Mouse (Mus musculus) embryo, embryonic 10.5 days (tissue): Measurements from ENCODE around the gene Slc1a5.

Source experiments
- DNase-seq: peaks from one replicate; pipeline ENCODE4 v3.0.0-alpha.2; 2015; ENCODE audit warnings: low spot score

The Slc1a5 gene

DNA sequence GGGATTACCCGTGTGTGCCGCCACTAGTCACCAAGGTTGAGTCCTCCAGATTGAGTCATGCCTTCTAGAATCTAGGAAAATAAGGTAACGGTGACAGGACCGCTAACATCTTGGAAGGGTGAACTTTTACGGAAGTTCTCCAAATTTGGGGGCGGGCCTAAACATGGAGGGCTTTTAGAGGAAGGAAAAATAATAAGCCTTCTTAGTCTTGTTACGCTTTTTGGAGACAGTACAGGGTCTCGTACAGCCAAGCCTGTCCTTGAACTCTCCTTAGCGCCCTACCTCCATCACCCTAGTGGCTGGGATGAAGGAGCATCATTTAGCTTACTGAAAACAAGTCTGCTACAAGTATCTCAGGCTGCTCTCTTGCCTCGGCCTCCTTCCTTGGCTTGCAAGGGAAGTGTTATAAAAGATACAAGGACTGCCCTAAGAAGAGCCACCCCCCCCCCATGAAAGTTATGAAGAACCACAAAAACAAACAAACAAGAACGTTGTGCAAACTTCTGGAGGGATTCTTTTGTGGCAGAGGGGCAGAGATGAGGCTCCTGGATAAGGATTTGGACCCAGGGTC, 1.5 kb downstream of the Slc1a5 start:
- peak; percentile 26 for DNase-seq

DNA sequence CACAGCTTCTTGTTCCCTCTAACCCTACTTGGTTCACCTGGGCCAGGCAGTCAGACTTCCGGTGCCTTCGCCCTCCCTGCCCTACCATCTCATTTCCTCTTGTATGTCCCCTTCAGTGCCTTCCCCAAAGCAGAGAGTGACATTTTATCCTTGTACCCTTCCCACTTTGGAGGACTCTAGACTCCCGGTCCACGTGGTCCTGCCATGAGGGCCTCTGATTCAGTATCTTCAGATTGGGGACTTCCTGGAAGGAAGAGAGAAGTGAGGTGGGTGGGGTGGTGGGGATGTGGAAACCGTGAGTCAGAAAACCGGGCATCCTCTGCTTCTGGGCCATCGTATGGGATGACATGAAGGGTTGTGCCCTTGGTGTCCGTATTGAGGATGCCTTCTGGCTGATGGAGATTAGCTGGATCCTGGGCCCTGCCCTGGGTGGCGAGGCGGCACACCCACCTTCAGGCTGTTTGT, 2.1 kb downstream of the Slc1a5 start:
- DNase-seq = peak; percentile 31

DNA sequence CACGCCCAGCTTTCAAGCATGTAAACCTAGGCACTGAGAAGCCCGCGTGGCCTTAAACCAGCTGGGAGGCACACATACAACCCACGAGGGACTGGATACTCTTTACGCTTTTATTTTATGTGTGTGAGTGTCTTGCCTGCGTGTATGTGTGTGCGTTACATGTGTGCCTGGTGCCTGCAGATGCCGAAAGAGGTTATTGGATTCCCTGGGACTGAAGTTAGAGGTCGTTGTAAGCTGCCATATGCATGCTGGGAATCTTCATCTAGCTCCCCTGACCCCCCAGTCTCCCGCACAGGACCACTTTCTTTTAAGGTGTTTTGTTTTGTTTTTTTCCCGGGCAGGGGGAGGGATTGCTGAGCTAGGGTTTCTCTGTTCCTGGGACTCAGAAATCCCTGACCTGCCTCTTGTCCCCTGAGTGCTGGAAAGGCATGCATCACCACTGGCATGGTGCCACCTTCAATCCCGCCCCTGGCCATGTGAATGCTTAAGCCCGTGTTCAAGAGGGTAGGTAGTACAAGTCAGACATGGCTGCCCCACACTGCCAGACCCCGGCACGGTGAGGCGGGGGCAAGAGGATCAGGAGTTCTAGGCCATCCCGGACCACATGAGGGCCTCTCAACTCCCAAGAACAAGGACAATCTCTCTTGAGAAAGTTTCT, 2.7 kb downstream of the Slc1a5 start:
- no peak for DNase-seq

DNA sequence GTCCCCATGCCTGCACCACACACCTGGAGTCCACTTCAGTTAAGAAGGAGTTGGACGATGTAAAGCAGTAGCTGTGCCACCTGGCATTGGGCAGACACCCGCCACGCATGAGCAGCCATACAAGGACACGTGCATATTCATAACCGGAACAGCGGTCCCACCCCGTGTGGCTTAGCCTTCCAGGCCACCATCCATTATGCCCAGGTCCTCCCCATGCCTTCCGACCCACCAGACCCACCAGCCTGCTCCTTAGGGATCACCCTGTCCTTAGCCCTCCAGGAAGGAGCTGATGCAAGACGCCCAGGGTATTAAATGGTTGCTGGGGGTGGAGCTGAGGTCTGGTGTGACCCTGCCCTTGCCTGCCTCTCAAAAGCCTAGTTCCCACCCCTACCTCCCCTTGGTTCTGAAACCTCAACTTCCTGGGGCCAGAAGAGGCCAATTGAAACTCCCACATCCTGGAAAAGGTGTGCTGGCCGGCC, 3.4 kb downstream of the Slc1a5 start:
- no peak for DNase-seq

DNA sequence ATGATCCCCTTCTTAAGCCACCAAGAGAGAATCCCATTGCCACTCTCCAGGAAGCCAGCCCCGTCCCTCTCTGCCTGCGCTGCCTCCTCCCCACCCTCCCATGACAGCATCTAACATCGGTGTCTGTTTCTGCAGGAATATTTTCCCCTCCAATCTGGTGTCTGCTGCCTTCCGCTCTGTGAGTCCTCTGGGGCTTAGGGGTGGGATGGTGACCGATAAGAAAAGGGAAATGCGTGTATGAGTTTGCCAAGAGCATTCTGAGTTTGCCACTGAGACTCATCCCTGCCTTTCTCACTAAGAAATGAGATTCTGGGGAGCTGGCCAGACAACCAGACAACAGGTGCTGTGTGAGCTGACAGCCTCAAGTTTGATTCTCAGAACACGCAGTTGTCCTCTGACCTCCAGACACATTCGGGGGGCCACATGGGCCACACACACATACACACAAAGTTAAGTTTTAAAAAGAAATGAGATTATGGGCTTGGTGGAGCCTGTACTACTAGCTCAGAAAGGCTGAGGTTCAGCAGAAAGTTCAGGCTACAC, 4.5 kb downstream of the Slc1a5 start:
- DNase-seq = no peak

DNA sequence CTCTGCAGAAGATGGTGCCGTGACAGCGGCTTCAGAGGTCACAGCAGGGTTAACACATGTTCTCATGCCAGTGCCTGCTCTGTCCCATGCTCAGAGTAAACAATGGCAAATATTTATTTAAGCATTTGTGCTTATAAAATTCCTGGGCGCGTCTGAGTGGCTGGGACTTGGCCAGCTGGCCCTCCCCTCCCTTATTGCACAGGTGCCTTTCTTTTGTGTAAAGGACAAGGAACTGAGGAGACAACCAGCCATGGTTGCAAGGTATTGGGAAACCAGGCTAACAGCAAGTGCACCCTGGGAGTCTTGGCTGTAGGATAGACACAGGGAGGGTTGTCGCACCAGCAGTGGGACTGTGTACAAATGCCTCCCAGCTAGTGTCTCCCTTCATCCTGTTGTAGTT, 11.2 kb downstream of the Slc1a5 start:
- no peak for DNase-seq

DNA sequence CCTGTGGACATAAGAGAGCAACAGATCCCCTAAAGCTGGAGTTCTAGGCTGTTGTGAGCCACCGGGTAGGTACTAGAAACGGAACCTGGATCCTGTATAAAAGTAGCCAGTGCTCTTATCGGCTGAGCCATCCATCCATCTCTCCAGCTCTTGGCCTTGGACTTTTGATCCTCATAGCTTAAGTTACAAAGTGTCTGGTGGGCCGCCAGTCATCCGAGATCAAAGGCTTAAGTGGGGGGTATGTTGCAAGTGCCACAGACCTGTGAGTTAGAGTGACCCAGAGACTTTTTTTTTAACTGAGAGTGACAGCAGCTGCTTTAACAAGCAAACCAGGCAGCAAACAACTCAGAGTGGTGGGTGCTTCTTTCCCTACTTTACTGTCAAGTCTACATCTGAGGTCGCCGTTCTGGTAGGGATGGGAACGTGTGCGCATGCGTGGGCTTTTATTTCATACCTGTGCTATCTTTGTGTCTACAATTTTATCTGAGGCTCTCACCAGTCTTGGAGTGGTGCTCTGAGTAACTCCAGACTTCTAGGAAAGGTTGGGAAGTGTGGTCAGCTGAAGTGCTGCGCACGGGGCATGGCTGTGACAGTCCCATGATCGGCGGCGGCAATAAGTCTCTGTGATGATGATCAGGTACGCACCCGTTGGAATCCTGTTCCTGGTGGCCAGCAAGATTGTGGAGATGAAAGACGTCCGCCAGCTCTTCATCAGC, 12.0 kb downstream of the Slc1a5 start:
- DNase-seq = no peak

DNA sequence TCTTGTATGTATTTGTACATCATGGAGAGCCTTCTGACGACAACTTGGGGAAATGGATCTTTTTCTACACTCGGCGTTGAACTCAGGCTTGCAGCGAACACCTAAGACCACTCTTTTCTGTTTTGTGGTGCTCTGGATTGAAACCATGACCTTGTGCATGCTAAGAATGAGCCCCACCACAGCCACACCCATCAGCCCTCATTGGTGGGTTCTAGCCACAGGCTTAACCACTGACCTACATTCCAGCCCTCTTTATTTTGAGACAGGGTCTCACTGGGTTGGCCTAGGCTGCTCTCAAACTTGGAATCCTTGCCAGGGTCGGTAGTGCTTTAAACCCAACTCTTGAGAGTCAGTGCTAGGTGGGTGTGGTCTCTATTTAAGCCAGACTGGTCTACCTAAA, 13.7 kb downstream of the Slc1a5 start:
- DNase-seq = no peak

DNA sequence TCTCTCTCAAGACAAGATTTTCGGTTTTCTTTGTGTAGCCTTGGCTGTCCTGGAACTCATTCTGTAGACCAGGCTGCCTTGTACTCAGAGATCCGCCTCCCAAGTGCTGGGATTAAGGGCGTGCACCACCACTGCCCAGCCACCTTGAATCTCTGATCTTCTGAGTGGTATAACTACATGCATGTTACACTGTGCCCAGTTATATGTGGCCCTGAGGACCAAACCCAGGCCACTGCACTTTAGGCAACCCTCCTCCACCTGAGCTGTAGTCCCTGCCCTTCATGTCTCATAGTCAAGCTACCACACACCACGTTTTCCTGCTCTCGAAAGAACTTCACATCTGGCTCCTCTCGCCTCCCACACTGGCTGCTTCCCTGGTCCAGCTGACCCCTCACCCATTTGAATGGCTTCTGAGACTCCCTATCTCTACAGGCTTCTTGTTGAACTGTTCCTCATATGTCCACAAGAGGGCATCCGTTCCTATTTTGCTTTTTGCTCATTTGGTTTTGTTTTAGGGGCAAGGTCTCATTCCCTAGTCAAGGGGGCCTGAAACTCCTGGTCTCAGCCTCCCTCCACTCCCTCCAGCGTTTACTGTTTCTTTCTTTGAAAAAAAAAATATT, 23.4 kb downstream of the Slc1a5 start:
- peak; percentile 83 for DNase-seq

DNA sequence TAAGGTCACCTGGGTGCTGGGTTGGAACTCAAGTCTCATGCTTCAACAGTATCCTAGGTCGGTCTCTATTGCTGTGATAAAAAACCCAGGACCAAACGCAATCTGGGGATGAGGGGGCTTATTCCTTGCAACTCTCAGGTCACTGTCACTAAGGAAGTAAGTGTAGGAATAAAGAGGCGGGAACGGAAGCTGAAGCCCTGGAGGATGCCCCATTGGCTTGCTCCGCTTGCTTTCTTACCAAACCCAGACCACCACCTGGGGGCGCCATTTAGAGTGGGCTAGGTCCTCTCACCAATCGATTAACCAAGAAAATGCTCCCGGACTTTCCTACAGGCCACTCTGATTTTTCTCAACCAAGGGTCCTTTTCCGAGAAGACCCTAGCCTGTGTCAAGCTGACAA, 26.8 kb downstream of the Slc1a5 start:
- DNase-seq = no peak

DNA sequence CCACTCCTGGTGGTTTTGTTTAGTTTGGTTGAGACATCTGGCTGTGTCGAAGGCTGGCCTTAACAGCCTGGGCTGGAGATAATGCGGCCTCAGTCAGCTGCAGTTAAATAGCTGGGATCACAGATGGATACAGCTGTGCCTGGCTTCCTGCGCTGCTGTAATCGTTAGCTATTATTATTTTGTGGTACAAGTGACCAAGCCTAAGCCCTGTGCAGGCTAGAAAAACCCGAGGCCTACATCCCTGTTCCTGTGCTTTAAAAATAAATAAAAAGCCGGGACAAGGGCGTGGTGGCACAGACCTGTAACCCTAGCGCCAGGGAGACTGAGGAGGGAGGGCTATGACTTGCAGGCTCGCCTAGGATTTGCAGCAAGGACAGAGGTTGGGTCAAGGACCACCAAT, 27.5 kb downstream of the Slc1a5 start:
- no peak for DNase-seq

DNA sequence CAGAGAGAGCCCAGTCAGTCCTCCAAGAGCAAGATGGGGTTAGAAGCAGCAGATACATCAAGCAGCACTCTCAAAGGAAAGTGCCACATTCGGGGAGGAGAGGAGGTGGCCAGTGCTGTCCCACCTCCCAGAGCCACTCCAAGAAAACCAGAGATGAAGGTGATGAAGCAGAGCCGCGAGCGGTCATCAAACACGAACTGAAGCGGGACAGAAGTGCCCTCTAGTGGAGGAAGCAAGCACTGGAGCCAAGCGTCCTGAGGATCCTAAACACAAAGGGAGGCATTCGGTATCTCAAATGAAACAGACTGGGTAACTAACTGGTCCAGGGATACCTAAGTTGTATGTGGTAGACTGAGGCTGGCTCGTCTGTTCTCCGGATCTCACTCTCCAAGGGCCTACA, 28.6 kb downstream of the Slc1a5 start:
- DNase-seq = peak; percentile 89

DNA sequence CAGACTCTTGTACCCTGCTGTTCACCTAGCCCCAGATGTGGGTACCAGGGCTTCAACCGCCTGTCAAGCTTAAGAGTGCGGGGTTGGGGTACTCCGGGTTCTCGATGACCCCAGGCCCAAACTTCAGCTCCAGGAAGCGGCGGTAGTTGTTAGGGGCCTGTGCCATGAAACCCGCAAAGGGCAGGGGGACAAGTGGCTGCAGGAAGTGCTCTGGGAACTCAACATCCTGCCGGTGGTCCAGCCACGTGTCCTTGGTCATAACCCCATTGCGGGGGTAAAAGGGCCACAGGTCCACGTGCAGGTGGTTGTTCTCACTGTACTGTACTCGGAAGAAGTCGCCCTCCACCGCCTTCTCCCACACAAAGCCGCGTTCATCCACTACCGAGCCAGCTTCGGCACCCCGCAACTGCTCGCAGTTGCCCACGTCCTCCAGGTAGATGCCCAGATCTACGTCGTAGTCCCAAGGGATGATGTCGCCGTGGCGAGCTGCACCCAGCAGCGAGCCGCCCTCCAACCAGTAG, 29.3 kb downstream of the Slc1a5 start:
- DNase-seq = no peak

DNA sequence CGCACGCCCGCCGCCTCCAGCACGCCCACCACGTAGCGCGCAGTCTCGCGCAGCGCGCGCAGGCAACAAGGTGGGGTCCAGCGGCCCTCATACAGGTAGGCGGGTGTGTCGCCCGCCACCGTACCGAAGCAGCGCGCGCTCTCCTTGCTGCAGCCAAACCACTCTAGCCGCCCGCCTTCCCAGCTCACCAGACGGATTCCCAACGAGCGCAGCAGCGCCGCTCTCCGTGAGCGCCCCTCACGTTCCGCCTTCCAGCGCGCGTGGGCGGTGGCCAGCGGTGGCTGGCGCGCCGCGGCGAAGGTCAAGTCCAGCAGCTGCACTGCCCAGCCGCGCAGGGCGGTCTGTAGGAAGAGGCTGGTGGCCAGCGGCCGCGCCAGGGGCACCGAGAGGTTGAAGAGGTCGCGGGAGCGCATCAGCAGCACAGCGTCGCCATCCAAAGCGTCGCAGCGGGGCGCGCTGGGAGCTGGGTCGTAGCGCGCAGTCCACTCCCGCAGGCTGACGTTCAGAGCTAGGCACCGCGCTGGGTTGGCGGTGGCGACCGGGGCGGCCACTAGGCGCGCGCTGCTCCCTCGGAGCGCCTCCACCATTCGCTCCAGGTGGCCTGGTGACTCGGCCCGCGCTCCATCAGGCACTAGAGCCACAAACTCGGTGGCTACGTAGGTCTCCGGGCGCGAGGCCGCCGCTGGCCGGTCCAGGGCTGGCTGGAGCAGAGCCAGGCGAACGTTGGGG, 29.9 kb downstream of the Slc1a5 start:
- peak; percentile 69 for DNase-seq

DNA sequence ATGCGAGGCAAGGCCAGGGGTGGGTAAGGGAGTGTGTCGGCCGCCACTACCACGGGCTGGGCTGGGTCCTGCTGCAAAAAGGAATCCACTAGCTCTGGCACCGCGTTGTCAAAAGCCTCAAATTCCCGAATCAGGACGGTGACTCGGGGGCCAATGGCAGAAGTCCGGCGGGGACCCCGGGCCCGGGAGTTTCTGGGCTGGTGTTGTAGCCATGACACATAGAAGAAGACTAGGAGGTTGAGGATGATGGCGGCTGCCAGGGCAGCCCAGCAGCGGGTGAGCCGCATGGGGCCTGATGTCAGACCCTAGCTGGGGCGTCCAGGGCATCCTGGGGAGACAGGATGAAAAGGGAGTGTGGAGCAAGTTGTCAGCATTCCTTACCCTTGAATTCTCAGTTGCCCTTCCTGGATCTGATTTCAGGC, 30.5 kb downstream of the Slc1a5 start:
- DNase-seq = no peak

DNA sequence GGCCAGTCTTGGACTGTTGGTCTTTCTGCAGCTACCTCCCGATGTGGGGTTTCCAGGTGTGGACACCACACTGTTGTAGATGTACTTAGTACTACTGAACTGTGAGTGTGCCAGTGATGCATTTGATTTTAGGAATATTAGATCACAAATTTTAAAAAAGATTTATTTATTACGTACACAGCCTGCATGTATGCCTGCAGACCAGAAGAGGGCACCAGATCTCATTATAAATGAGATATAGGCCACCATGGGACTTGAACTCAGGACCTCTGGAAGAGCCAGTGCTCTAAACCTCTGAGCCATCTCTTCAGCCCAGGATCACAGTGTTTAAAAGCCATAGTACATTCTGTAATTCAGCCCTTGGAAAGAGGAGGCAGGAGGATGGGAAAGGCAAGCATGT, 31.4 kb downstream of the Slc1a5 start:
- no peak for DNase-seq

DNA sequence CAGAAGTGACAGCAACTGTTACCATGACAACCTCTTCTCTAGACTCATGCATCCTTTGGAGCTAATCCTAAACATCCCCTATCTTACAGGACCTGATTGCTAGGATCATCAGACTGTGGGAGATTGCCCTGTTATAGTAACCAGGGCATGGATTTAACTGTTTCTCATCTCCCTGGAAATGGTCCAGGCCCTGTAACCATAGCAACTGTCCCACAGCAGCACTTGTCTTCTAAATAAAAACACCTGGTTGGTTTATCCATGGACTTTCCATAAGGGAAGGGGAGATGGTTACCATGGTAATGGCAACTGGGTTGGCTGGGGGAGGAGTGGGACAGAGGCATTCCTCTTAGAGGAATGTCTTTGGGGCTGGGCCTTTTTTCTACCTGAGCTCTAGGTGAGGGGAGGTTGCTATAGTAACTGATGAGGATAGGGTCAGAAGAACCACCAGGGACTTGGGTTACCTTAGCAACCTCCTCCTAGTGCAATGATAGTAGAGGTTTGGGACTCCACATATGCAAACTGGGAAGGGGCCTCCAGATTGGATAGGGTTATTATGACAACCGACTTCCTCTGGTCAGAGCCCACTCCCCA, 34.3 kb downstream of the Slc1a5 start, which contains the start of gene Strn4:
Gene Strn4, plus strand, starts transcription at position 539 of the 591 bp plus-strand sequence.
- peak; percentile 76 for DNase-seq

DNA sequence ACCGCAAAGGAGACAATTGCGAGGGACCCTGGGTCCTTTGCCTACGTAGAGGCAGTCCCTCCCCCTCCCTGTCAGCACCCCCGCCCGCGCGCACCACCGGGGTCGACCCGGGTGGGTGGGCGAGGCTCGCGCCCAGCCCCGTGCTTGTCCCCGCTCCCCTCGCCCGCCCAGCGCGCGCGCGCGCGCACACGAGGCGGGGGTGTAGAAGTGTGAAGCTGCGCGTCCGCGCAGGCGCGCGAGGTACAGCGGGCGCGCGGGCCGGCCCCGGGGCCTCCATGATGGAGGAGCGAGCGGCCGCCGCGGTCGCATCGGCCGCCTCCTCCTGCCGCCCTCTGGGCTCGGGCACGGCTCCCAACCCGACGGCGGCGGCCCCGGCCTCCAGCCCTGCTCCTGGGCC, 34.9 kb downstream of the Slc1a5 start:
- DNase-seq = peak; percentile 88

DNA sequence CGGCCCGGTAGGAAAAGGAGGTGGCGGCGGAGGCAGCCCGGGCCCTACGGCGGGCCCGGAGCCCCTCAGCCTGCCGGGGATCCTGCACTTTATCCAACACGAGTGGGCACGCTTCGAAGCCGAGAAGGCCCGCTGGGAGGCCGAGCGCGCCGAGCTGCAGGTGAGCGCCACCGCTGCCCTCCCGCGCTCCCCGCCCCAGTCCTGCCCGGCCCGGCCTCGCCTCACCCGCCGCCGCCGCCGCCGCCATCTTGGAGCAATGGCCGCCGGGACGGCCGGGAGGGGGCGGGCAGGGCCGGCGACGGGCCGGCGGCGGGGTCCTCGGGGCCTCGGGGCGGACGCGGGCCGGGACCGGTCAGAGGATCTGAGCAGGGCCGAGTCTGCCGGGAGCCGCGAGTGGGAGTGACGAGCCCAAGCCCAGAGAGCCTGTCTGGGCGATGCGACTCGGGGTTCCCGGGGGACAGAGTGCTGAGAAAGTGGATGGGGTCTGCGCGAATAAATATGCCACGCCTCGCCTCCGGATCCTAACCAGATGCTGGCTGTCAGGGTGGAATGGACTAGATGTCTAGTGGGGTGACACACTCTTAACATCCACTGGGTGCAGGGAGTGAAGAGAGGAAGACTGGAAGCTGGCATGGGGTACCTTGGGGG, 35.5 kb downstream of the Slc1a5 start, which contains the start of gene Fkrp:
Gene Fkrp, minus strand, starts transcription at position 258 of the 648 bp plus-strand sequence.
- DNase-seq = peak; percentile 63

DNA sequence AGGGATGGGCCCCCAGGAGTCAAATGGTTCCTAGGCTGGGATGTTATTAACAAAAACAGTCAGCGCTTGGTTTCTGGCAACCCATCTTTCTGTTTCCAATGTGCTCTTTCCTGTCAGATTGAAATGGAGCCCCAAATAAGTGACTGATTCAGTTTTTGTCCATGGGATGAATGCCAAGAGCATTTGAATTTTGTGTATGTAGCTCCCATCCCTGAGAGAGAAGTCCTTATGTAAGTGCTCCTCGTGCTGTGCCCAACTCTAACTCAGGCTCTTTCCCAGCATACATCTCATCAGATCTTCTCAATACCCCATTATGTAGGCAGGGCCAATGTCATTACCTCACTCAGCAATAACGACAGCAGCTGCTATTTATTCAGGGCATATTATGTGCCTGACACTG, 36.6 kb downstream of the Slc1a5 start:
- DNase-seq = no peak
